Mouse (Mus musculus) bone marrow macrophage, adult 2 months (primary cell): ENCODE measurements around the gene Anln.

Experiments
- CTCF ChIP-seq: IDR thresholded peaks from 2 replicates; pipeline ENCODE4 v1.5.1; 2012; ENCODE audit warnings: low read depth, mild to moderate bottlenecking, low read length, moderate library complexity
- POLR2A ChIP-seq: IDR thresholded peaks from 2 replicates; pipeline ENCODE4 v1.6.1; 2012; ENCODE audit warnings: mild to moderate bottlenecking, low read depth, low read length, borderline replicate concordance

GRCm38 (mm10) chr9:22376086-22376485 is 12.9 kb downstream of the Anln start:
- TF ChIP-seq CTCF = no peak
- no peak for TF ChIP-seq POLR2A
